Mouse (Mus musculus): ENCODE results near the gene Mark2.
A peak's percentile ranks its signal among the peaks of the same experiment; 100 is the strongest.

Gene Mark2

DNA sequence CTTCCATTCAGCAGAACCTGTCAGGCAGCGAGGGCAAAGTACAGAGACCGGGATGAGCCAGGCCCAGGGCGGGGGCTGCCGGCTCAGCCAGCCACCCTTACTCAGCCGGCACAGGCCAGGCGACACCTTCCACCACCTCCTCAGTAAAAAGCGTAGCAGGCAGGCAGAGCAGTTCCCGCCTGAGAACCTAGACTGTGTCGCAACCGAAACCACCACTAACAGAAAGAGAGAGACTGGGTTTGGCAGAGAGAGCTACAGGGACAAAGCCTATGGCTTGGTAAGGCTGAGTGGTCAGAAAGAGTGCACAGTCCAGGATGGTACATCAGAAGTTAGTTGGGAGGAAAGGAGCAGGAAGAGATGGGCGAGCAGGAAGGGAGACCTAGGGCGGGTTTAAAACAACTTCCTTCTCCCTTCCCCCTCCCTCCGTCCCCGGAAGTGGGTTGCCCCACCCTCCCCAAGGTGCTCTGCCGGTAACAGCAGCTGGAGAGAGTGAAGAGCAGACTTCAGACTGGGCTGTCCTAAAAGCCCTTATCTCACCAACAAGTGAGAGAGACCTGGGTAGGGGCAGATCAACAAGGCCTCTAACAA, 46.5 kb downstream of the Mark2 start:
- no peak for DNase-seq (ENCODE audit: low spot score in 2 of 2)

DNA sequence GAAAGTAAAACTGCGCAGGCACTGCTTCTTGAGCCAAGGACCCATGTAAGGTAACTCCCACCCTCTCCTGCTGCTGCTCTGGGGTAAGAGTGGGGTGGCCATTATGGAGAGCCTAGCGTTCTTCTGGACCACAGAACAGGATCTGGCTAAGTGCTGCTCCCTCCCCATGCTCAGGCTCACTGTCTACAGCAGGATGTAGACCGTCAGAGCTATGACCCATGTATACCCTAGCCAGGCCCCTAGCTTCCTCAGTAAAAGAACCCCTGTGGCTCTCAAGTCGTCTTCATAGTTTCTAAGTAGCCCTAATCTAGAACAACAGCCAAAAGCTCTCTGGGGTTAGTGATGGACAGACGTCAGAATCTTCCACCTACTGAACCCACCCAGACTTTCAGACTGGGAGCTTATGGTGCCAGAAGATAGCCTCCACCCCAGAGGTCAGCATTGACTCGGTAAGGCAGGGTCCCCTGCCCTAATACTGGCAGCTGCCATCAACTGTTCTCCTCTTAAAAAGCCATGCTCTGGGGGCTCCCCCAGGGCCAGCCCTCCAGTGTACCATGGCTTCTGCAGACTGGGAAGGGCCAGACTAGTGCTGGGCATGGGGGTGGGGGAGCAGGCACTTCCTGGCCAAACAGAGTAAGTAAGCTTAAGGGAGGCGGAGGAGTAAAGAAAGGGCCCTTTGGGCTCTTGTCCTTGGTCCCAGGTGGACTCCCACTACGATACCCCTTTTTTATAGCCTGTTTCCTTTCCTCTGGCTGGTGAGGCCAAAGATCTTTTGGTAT, 47.4 kb downstream of the Mark2 start:
- DNase-seq (ENCODE audit: low spot score in 2 of 2), result no peak

DNA sequence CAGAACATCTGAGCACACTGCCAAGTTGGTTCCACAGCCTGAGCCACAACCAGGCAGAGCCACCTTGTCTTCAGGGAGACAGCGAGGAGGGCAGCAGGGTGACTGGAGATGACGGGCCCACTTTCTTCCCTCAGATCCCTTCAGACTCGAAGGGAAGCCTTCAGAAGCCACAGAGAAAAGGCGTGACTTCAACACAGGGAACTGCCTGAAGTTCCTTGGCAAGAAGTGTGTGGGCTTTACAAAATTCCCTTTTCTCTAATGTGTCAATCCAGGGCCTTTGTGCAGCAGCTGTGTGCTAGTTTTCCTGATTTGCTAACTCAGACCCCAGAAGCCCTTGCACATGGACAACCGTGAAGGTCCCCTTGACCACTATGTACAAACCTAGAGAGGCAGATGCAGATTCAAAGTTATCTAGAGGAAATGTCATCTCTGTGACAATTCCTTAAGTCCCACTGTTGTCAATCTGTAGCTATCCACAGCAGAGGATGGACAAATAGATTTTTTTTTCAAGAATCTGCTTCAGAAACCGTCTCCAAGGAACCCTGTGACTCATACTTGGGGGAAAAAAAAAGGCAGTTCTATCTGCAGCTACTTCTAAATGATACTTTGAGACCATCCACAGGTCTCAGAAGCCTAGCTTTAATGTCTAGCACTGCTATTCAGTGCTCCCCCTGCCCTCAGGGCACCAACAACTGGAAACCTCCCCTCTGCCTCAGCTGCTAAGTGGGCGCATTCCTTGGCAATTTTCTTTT, 49.5 kb downstream of the Mark2 start:
- DNase-seq (ENCODE audit: low spot score in 2 of 2), result no peak

DNA sequence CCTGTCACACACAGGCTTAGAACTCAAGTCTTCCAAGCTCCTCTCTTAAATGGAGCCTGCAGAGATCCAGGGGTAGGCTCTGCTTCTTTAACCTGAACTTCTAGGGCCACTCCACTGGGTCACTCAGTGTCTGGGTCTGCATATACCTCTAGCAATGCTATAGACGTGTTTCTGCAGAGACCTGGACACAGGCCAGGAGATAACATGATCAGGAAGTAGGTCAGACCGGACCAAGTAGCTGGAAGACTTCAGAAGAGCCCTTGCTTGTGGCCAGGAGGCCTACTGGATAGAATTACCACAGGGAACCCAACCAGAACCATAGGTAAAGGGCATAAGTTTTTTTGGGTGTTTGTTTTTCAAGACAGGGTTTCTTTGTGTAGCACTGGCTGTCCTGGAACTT, 51.9 kb downstream of the Mark2 start:
- no peak for DNase-seq (ENCODE audit: low spot score in 2 of 2)

DNA sequence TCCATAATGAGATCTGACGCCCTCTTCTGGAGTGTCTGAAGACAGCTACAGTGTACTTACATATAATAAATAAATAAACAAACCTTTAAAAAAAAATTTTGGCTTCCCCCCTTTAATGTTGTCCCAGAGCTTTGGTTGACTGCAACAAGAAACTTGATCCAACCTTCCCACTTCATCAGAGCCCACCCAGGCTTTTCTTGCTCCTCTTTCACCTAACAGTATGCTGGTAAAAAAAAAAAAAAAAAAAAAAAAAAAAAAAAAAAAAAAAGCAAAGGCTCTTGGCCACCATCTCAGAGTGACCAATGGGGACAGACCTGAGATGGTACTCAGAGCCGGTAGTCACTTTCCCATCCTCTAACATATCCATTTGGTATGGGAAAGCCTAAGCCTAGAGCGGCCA, 53.4 kb downstream of the Mark2 start:
- DNase-seq (ENCODE audit: low spot score in 2 of 2), result no peak

DNA sequence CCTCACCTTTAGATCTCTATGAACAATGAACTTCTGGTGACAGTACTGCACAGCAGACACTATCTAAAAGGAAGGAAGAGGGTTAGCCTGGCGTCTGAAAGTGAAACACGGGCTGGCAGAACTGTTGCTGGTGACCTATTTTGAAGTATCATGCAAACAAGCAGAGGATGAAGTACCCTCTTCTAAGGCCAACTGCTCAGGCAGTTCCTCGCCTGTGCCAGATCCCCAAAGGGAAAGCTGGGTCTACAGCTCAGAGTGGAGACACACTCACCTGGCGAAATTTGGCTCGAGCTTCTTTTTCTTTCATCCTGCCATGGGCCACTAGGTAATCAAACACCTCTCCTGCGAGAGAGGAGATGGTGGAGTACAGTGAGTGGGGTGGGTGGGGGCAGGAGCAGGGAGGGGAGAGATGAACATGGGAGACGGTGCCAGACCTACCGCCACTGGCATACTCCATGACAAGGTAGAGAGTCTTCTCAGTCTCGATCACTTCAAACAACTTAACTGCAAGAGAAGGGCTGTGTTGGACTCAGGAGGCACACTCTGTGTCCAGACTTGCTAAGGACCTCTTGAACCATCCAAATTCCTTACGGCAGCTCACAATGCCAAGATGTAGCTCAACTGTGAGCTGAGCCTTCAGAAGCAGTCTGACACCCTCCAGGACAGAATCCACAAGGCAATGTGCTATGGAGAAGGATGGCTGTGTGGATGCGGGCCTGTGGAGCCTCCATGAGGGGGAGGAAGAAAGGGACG, 54.9 kb downstream of the Mark2 start:
- DNase-seq (ENCODE audit: low spot score in 2 of 2), result no peak

DNA sequence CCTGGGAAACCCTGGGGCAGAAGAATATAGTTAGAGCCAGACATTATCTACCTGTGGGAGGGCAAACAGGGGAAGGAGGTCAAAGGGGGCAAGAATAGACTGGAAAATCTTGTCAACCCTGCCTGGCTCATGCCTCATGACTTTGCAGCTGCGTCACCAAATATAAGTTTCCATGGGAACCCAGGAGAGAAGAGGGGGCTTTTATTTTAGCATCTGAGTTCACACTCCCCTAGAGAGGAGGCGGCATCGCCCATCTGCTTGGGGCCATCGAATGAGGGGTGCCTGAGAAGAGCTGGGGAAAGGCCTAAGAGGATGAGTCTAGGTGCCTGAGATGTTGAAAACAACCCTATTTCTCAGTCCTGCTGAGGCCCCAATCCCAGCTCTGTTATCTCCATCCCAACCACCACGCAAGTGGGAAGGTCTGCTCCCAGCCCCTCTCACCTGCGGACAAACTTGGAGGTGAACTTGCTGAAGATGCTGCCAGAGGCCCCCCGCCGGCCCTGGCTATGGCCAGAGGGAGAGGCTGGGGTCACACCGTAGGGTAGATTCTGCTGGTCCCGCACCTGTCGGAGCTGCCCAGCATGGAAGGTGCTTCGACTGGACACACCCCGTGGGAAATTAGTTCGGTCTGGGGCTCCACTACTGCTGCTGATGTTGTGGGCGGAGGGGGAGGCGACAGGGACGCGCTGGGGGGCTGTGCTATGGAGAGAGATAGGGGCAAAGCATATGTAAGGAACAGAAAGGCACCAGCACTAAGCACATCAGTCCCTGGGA, 60.9 kb downstream of the Mark2 start:
- DNase-seq (ENCODE audit: low spot score in 2 of 2), result peak; percentile 82 to 89

DNA sequence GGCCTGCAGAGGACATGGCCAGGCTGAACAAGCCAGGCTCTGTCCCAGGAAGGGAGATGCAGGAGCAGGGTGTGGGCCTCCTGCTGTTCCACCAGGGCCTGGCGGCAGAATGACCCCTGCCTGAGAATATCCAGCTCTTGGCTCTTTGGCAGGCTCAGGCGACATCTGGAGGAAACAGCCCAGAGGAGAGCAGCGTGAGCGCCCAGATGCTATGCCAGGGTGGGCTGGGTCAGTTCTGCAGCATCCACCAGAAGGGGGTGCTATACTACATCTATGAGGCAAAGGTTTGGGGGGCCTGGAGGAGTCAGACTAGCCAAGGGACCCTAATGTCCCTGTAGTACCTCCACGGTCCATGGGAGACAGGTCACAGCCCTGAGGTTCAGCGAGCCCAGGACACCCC, 62.5 kb downstream of the Mark2 start:
- DNase-seq (ENCODE audit: low spot score in 2 of 2), result peak in 1 of 2 experiments; percentile 60

DNA sequence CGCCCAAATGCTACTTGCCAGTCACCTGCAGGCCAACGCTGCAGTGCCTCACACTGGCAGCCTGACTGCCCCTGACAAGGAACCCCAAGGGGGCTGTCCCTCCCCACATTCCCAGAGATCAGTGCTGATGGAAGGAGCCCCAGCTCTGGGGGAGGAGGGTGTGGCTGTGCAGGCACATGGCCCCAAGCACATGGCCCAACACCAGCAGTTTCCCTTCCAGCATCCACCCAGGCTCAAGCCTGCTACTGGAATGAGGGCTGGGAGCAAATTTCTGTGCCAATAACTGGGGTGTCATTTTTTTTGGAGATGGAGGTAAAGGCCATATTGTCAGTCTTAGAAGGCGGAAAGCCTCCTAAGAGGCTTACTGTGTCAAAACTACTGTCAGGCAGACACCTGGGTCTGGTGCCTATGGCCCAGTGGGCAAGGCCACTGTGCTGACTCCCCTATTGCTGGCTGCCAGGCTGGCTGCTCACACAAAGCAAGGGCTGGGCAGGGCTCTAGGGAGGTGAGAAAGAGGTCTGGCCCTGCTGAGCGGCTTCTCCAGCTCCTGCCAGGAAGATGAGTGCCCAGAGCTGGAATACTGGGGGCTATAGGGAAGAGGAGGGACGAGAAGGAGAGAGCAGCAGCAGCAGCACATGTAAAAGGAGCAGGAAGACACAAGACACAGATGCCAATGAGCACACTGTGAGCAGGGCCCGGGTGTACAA, 63.3 kb downstream of the Mark2 start:
- DNase-seq (ENCODE audit: low spot score in 2 of 2), result peak in 1 of 2 experiments; percentile 30

DNA sequence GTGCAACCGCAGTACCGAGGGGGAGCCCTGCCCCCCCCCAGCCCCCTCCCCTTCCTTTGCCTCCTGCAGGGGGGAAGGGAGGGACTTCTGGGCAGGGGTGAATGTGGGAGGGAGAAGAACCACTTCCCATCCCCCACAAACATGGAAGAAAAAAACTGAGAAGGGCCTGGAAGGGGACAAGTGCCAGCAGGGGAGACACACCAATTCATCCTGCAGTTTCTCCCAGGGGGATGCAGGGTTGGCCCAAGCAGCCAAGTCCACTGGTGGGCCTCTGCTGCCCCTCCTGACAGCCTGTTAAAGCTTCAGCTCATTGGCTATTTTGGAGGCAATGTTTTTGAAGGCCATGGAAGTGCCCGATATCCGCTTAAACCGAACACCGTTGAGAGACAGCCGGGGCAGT, 64.9 kb downstream of the Mark2 start:
- peak in 1 of 2 experiments; percentile 42 for DNase-seq (ENCODE audit: low spot score in 2 of 2)

DNA sequence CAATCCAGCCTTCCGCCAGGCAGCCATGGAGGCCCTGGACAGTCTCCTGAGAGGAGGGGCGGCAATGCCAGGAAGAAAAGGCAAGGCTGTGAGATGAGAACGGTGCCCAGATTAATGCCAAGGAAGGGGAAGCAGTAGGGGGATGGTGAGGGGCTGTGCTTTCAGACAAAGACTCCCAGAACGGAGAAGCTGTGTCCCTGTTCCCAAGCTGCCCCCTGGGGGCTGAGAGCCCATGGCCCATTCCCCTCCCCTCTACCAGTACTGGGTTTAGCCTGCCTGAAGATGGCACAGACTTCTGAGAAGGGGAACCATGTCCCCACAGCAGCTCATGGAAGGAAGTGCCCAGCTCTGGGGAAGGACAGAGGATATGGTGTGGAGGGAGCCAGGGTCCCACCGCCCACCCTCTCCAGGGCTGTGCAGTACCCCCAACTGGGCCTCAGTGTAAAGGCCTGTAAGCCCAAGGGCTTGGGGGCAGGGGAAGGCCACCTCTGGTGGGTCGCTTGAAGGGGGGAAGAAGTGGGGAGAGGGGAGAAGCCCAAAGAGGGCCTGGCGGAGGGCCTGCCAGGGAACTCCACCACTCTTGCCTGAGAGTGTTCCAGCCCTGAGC, 65.5 kb downstream of the Mark2 start:
- DNase-seq (ENCODE audit: low spot score in 2 of 2), result peak in 1 of 2 experiments; percentile 60

DNA sequence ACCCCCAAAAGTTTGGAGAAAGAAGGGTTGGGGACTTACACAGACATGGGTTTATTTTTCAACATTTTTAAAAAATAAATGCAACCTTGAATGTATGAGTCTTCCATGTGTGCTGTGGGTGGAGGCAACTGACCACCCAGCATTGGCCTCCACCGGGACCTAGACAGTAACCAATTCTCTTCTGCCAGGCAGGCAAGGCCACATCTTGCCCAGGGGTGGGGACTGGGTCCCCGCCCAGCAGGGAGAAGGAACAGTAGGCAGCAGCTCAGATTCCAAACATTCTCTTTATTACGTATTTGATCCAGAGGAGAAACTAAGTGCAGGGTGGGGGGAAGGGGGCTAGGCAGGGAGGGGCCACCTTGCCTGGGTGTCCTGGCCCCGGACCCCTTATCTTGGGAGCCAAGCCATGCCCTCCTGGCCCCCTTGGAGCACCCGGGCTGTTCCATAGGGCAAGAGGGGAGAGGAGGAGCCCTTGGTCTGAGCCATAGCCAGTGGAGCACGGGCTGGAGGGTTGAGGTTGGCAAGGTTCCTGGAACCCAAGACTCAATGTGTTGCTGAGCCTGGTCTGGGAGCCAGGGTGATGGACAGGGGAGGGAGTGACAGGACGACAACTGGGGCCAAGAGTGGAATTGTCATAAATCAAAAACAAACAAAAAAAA, 66.4 kb downstream of the Mark2 start:
- peak in 1 of 2 experiments; percentile 64 for DNase-seq (ENCODE audit: low spot score in 2 of 2)

DNA sequence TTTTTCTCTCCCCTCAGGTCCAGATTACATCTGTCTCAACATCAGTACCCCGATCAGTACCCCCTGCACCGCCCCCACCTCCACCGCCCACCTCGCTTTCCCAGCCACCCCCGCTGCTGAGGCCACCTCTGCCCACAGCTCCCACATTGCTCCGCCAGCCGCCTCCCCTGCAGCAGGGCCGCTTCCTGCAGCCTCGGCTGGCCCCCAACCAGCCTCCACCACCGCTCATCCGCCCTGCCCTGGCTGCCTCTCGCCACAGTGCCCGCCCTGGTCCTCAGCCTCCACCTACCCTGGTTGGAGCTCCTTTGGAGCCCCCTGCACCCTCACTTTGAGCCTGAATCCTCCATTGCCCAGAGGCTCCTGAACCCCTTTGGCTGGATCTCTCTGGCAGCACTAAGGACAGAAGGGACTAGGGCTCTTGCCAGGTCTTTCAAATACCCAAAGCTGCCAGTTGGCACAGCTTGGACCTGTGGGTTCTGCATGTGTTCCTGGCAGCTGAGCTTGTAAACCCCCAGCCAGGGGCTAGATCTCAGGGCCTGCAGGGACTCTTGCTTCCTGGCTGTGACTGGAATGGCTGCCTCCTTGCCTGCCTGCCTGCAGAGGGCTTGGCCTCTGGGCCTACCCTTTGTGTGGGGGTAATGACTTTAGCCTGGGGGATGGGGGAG, 67.2 kb downstream of the Mark2 start:
- DNase-seq (ENCODE audit: low spot score in 2 of 2), result peak; percentile 78 to 85

DNA sequence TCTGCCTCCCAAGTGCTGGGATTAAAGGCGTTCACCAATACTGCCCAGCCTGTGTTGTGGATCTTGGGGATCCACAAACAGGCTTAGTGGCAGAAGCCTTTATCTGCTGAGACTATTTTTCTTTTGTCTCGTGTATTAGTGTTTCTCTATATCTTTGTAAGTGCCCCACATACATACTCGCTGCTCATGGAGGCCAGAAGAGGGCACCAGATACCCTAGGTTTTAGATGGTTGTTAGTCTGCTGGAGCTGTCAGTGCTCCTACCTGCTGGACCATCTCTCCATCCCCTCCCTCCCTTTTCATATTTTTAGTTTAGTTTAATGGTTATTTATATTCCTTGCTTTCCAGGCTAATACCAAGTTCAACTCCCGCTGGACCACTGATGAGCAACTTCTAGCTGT, 68.2 kb downstream of the Mark2 start:
- peak in 1 of 2 experiments; percentile 32 for DNase-seq (ENCODE audit: low spot score in 2 of 2)

DNA sequence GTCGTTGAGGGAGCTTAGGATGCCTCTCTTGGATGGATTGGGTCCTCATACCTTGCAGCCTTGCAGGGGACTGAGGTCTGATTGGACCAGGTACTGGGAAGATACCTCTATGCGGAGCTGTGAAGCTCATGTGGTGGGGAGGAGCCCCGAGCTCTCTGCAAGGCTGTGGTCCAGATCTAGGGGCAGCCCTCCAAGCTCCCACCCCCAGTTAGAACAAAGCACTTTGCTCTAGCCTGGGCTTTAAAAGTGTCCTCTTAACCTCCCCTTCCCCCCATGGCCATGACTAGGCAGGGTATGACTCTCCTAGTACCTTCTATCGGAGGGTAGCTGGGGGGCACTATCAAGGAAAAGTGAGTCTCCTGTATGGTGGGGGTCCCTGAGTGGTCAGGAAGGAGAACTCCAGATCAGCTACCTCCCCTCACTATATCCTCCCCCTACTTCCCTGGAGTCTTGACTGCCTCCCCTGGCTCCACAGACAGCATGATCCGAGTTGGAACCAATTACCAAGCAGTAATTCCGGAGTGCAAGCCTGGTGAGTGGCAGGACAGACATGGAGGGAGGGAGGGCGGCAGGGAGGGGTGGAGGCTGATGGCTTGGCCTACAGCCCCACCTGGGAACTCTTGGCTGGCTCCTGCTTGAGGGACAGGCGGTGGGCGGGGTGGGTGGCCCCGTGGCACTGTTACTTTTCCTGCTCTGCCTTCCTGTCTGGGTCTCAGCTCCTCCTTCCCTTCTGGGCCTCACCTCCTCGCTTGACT, 72.2 kb downstream of the Mark2 start:
- DNase-seq (ENCODE audit: low spot score in 2 of 2), result peak in 1 of 2 experiments; percentile 58

DNA sequence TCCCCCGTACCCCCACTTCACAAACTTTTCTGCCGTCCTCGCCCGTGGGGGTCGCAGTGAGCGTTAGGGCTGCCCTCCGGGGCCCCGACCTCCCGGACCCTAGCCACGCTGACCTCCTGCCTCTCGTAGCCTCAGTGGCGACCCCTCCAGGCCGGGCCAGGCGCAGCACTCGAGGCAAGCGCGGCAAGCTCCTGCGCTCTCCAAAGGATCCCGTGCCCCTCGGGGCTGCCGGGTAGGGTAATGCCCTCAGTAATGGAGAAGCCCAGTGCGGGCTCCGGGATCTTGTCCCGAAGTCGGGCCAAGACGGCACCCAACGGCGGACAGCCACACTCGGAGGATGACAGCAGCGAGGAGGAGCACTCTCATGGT, 73.0 kb downstream of the Mark2 start:
- DNase-seq (ENCODE audit: low spot score in 2 of 2), result peak; percentile 77 to 80

DNA sequence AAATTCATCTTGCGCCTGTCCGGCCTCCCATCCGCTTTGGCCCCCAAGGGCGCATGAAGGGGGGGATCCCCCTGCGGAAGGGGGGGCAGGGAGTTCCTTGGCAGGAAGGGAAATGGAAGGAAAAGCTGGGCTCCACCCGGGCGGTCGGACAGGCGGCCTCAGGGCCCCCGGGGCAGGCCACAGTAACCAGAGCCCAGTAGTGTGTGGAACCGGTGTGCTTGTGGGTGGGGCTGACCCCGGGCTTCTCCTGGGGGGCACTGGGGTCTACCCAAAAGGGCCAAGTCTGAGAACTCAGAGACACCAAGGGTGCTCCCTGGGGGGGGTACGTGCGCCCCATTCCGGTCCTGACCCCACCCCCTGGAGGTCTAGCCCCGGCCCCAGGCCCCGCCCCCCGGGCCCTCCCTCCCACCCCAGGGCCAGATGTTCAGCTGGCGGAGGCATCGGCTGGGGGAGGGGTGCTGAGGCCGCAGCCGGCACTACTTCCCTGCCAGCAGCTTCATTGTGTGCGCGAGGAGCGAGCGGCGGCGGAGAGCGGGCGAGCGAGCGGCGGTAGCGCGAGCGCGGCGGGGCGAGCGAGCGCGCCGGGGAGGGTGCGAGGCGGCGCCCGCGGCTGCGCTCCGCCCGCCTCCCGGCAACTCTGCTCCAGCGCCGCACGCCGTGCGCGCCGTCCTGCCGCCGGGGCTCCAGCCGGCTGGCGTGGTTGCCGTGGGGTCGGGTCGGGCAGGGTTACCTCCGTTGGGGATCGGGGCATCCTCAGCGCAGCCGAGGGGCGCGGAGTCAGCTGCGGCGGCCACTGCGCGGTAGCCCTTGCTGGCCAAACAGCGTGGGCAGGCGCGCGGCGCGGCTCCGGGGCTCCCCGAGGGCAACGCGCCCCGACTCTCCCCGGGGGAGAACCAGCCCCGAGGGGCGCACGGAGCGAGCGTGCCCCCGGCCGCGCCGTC, 73.6 kb downstream of the Mark2 start:
- peak; percentile 88 to 90 for DNase-seq (ENCODE audit: low spot score in 2 of 2)

All from right cerebral cortex, postnatal 10 days (tissue).